Mouse (Mus musculus) kidney, adult 11 months (tissue): ENCODE data around the gene Tubgcp6.

Experiments
- DNase-seq: peaks from one replicate; pipeline ENCODE4 v3.0.0; 2022

Tubgcp6 gene

DNA sequence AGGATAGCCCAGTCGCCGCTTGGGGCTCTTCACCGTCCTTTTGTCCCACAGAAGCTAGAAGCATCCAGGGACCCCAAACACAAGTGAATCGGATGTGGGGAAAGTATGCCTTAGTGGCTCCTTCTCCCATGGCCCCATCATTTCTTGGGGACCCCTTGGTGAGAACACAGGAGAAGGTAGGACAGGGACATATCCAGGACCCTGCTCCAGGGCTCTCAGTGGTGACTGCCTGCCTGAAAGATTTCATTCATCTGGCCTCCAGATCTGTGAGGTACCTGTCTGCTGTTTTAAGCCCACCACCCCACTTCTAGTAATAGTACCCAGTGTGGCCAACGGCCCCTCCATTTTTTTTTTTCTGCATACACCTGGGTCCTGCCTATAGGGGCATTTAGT is 60.4 kb downstream of the Tubgcp6 start:
- DNase-seq = no peak

DNA sequence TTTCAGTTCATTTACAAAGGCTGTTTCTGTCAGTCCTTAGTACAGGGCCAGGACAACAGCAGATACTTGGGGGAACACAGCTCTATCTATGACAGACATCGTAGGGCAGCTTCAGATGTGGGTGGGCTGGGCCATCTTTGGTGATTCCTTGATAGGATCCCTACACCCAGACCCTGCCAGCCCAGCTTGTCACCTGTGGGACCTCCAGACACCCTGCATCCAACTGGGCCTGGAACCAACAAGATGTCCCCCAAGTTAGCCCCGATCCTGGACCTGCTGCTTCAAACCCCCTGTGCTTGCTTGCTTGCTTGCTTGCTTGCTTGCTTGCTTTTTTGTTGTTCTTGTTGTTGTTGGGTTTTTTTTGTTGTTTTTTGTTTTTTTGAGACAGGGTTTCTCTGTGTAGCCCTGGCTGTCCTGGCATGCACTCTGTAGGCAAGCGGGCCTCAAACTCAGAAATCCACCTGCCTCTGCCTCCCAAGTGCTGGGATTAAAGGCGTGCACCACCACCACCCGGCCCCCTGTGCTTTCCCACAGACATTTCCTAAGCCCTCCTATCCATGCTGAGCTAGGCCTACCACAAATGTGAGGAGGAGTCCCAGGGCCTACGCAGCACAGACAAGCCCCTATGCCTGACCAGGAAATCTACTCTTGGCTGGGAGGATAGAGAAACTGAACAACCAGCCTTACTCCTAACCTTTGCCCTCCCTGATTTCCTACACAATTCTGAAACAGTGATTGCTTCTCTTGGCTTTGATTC is 61.0 kb downstream of the Tubgcp6 start:
- DNase-seq = no peak

DNA sequence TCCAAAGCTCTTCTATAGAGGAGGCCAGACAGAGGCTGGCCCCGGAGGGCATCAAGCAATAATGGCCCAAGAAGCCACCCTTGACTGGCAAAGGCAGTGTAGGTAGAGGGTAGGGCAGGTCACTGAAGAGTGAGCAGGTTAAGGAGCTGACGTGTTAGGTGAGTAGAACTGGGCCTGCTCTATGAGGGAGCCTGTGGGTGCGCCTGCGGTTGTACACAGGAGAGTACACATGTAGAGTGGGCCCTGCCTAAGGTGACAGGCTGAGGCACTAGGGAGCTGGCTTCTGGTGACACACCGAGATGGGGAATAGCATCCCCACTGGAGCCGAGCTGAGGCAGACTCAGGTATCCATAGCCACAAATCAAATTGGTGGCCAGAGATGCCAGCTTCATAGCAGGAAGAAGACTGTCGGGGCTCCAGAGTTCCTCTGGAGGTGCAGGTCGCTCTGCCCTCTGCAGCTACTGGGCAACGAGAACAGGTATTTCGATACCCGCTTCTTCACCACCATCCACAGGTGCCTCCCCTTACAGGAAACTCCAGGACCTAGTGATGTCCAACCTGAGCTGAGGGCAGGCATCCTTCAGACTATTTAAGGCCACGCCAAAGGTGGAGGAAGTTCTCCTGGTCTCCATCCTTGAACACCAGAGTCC is 62.0 kb downstream of the Tubgcp6 start:
- DNase-seq = no peak

DNA sequence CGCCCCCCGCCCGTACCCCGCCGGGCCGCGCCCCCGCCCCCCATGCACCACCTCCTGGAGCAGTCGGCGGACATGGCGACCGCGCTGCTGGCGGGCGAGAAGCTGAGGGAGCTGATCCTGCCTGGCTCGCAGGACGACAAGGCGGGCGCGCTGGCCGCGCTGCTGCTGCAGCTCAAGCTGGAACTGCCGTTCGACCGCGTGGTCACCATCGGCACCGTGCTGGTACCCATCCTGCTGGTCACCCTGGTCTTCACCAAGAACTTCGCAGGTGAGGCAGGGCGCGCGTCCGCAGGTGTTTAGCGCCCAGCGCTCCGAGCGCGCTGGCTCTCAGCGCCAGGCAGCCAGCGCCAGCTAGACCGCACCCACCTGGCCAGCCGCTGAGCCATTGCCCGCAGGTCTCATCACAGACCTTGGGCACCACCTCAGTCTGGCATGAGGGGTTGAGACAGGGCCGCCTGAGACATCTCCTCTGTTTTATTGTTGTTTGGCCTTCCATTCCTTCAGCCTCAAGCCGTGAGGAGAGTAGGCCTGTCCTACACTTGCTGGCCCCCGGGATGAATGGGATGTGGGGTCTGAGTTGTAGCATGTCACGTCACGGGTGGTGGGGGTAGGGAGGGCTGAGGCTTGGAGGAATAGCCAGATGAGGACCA is 62.8 kb downstream of the Tubgcp6 start:
- no peak for DNase-seq

DNA sequence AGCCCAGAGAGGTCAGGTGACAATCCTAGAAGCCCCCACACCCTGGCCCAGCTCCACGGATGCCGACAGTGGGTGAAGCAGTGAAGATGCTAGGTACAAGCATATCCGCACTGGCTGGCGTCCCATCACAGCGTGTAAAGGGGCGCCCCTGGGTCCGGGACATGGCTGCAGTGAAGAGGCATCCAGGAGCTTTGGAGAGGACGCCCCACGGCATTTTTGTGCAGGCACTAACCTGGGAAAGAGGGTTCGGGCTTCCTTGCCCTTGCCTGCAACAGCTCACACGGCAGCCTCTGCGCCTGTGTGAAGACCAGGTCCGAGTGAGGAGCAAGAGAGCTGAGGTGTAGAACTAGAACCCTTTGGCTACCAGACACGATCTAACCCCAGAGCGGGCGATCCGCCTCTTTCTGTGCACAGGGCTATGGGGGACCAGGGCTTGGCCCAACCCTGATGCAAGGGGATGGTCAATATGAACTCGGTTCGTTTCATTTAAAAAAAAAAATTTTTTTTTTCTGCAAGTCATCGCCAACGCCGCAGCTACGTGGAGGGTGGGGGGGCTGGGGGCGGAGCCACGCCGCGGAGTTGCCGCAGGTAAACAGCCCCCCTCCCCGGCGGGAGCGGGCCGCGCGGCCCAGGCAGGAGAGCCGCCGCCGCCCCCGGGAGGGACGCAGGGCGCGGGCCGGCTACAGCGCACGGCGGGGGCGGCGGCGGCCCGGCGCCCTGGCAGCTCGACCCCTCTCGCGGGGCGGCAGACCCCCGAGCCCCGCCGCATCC is 63.6 kb downstream of the Tubgcp6 start, which contains the start of gene Panx2:
Panx2 (plus strand) TSS at position 574 of the 771 bp plus-strand sequence.
- no peak for DNase-seq

DNA sequence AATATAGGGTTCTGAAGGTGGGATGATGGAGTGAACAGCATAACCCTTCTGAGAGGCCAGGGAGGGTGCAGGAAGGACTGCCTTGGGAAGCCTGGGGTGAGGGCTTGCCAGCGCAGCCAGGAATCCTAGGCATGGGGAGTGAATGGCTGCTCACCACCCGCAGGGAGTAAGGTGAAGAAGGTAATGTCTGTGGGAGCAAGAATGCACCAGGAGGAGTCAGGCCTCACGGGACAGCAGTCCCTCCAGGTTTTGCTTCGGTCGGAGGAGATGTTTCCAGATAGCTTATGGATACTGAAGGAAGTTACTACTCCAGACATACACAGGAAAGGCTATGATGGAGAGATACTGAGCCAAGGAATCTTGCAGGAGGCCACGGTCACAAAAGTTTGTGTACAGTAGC is 64.2 kb downstream of the Tubgcp6 start:
- DNase-seq = no peak

DNA sequence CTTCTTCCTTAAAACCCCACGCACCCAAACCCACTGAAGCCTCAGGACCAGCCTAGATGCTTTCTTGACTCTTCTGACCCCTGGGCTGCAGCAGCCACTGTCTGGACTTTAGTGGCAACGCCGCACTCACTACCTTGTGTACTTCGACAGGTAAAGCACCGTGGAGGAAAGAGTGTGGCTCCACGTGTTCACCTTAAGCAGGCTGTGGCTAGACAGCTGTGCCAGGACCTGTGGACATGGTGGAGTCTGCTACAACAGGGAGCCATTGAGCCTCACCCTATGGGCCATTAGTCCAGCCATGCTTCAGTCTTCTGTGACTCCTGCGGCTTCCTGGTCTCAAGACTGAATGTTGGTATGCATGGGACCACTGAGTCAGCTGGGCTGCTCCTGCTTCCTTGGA is 68.2 kb downstream of the Tubgcp6 start:
- no peak for DNase-seq
